ENCODE assay signal across 13 mouse cellular contexts in the genomic region with DNA sequence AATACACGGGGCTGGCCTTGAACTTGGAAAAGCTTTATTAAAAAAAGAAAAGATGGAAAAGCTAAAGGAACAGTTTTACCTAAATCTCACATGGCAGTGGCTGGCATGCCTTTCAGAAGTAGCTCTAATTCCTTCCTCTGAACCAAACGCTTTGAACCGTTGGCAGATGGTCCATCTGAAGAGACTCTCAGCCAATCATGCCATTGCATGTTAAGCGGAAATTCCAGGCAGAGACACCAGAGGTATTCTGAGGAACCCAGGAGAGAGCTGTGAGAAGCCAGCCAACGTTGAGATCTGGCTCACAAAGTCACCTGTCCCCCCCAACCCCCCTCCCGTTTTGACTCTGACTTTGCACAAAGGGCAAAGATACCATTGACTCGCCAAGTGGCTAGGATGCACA.
"Had no signal": no experiment of that assay in that cellular context is flagged by ENCODE, and none has a peak within 500 bp of the region (broad histone marks: within the 10 kb centered on the region; RNA-seq: fewer than 3 reads in every experiment).

No protein-coding gene starts in this region.

- ATAC-seq: liver, embryonic 12.5 days had no signal

- H3K9me3 ChIP-seq: limb, embryonic 10.5 days; liver, embryonic 12.5 days; midbrain, embryonic 10.5 days; neural tube, embryonic 12.5 days; stomach, embryonic 15.5 days had no signal

- DNase-seq: kidney, postnatal 25 days; lung, embryonic 14.5 days; lung, postnatal 10 days; lung, postnatal 4 days; midbrain, embryonic 14.5 days; right cerebral cortex, postnatal 14 days; thymus, postnatal 4 days had no signal

- H3K27me3 ChIP-seq: liver, embryonic 12.5 days; neural tube, embryonic 12.5 days; stomach, embryonic 15.5 days had no signal

- H3K36me3 ChIP-seq: limb, embryonic 10.5 days; midbrain, embryonic 10.5 days; neural tube, embryonic 12.5 days; stomach, embryonic 15.5 days had no signal

- H3K4me3 ChIP-seq: left cerebral cortex, adult 2 months; limb, embryonic 10.5 days; liver, embryonic 12.5 days; midbrain, embryonic 10.5 days; neural tube, embryonic 12.5 days; stomach, embryonic 15.5 days had no signal

- H3K9ac ChIP-seq: liver, embryonic 12.5 days; lung, embryonic 14.5 days; neural tube, embryonic 12.5 days; stomach, embryonic 15.5 days had no signal

- H3K4me2 ChIP-seq: liver, embryonic 12.5 days; lung, embryonic 14.5 days; neural tube, embryonic 12.5 days; stomach, embryonic 15.5 days had no signal

- H3K27ac ChIP-seq: left cerebral cortex, adult 2 months; limb, embryonic 10.5 days; liver, embryonic 12.5 days; midbrain, embryonic 10.5 days; neural tube, embryonic 12.5 days; stomach, embryonic 15.5 days had no signal
